Mouse (Mus musculus) myocyte (in vitro differentiated cells): ENCODE results near the gene Tmem213. TPM values are rescaled to one million over a fixed set of nuclear protein-coding genes. Genes with fewer than 3 reads are reported as not detected.

Experiments used
- H3K27me3 ChIP-seq: one replicate; pipeline ENCODE4 v1.6.1; 2011; ENCODE audit not compliant: control insufficient read depth, insufficient read depth, insufficient read length
- H3K36me3 ChIP-seq: one replicate; pipeline ENCODE4 v1.6.1; 2011; ENCODE audit not compliant: control insufficient read depth, insufficient read depth
- H3K4me2 ChIP-seq: one replicate; pipeline ENCODE4 v1.6.1; 2011; ENCODE audit warnings: low read depth, control low read depth
- H3K4me3 ChIP-seq: one replicate; pipeline ENCODE4 v1.5.1; 2011; ENCODE audit warnings: mild to moderate bottlenecking, control low read depth, moderate library complexity
- H3K79me2 ChIP-seq: one replicate; pipeline ENCODE4 v1.6.1; 2011; ENCODE audit not compliant: control insufficient read depth, insufficient read depth
- H3ac ChIP-seq: one replicate; pipeline ENCODE4 v1.6.1; 2011; ENCODE audit not compliant: control insufficient read depth, insufficient read length
- CEBPB ChIP-seq: IDR thresholded peaks from 2 replicates; pipeline ENCODE4 v1.6.1; 2011; ENCODE audit warnings: mild to moderate bottlenecking, moderate library complexity; ENCODE audit not compliant: poor library complexity, insufficient read depth, severe bottlenecking
- E2F4 ChIP-seq: IDR thresholded peaks from one replicate; pipeline ENCODE4 v1.6.1; 2011; ENCODE audit warnings: mild to moderate bottlenecking, control low read depth, moderate library complexity; ENCODE audit not compliant: insufficient read depth
- MAX ChIP-seq: IDR thresholded peaks from one replicate; pipeline ENCODE4 v1.6.1; 2011; ENCODE audit warnings: low read depth, mild to moderate bottlenecking, control low read depth
- MYOD1 ChIP-seq, 3 experiments: IDR thresholded peaks; one replicate each; pipeline ENCODE4 v1.6.1; 2011; ENCODE audit warnings: control low read depth in 2 of 3, low read depth in 2 of 3, mild to moderate bottlenecking in 2 of 3, moderate library complexity in 1 of 3; ENCODE audit not compliant: insufficient read length in 2 of 3, control insufficient read depth in 1 of 3
- MYOG ChIP-seq, 3 experiments: IDR thresholded peaks; one replicate each; pipeline ENCODE4 v1.6.1; 2011; ENCODE audit warnings: control low read depth in 2 of 3, low read depth in 2 of 3, mild to moderate bottlenecking in 2 of 3; ENCODE audit not compliant: insufficient read length in 2 of 3, control insufficient read depth in 1 of 3, insufficient read depth in 1 of 3
- POLR2A ChIP-seq: IDR thresholded peaks from one replicate; pipeline ENCODE4 v1.6.1; 2011; ENCODE audit warnings: low read depth, mild to moderate bottlenecking, control low read depth, moderate library complexity; ENCODE audit not compliant: insufficient read length
- POLR2AphosphoS2 ChIP-seq: IDR thresholded peaks from one replicate; pipeline ENCODE4 v1.6.1; 2011; ENCODE audit warnings: low read depth, control low read depth; ENCODE audit not compliant: insufficient read length
- REST ChIP-seq: IDR thresholded peaks from one replicate; pipeline ENCODE4 v1.6.1; 2011; ENCODE audit warnings: mild to moderate bottlenecking, control low read depth, moderate library complexity; ENCODE audit not compliant: insufficient read depth, insufficient read length
- SRF ChIP-seq: IDR thresholded peaks from one replicate; pipeline ENCODE4 v1.6.1; 2011; ENCODE audit warnings: low read depth; ENCODE audit not compliant: control insufficient read depth, insufficient read length
- TCF12 ChIP-seq: IDR thresholded peaks from one replicate; pipeline ENCODE4 v1.6.1; 2011; ENCODE audit warnings: mild to moderate bottlenecking, control low read depth; ENCODE audit not compliant: poor library complexity, insufficient read depth, severe bottlenecking
- TCF3 ChIP-seq: IDR thresholded peaks from one replicate; pipeline ENCODE4 v1.6.1; 2011; ENCODE audit warnings: low read depth, control low read depth; ENCODE audit not compliant: insufficient read length
- USF1 ChIP-seq: IDR thresholded peaks from one replicate; pipeline ENCODE4 v1.6.1; 2011; ENCODE audit warnings: low read depth, mild to moderate bottlenecking, control low read depth, moderate library complexity
- polyA plus RNA-seq: library from polyadenylated mRNA; unstranded; fragments of >200 nt; fragmentation: generic; extraction: Trizol; gene quantifications from one replicate; pipeline ENCODE4 v1.2.1, GENCODE M21; 2012; ENCODE audit warnings: missing spikeins

Tmem213 gene
- polyA plus RNA-seq, 1 experiment: not detected

GRCm38 (mm10) chr6:38139086-38139485 is 30.0 kb downstream of the Tmem213 start:
- no peak overlapping the region for H3ac ChIP-seq
- H3K27me3 ChIP-seq: no peaks in the 10 kb centered on the region
- H3K4me2 ChIP-seq: no peak overlapping the region
- H3K79me2 ChIP-seq: no peaks in the 10 kb centered on the region
- H3K4me3 ChIP-seq: no peak overlapping the region
- TF ChIP-seq MYOD1 (IDR thresholded peaks at IDR 0.05; ENCODE audit: control insufficient read depth in 1 of 3, insufficient read length in 2 of 3, low read depth in 2 of 3): no peak
- no peak for TF ChIP-seq E2F4
- no peak for TF ChIP-seq TCF12
- no peaks in the 10 kb centered on the region for H3K36me3 ChIP-seq

GRCm38 (mm10) chr6:38140402-38140801 is 31.3 kb downstream of the Tmem213 start:
- Histone ChIP-seq H3K4me3 (no peak overlapping the region), H3ac (no peak overlapping the region), H3K4me2 (no peak overlapping the region), H3K27me3 (no peaks in the 10 kb centered on the region), H3K79me2 (no peaks in the 10 kb centered on the region), H3K36me3 (no peaks in the 10 kb centered on the region)
- TF ChIP-seq MAX (no peak), MYOG (IDR thresholded peaks at IDR 0.05; ENCODE audit: control insufficient read depth in 1 of 3, insufficient read depth in 1 of 3, insufficient read length in 2 of 3, low read depth in 2 of 3) (no peak), TCF3 (no peak), CEBPB (no peak), REST (no peak), MYOD1 (IDR thresholded peaks at IDR 0.05; ENCODE audit: control insufficient read depth in 1 of 3, insufficient read length in 2 of 3, low read depth in 2 of 3) (no peak), POLR2A (no peak), USF1 (no peak), TCF12 (no peak), POLR2AphosphoS2 (no peak)

GRCm38 (mm10) chr6:38144161-38144998 is 35.3 kb downstream of the Tmem213 start:
- H3K79me2 ChIP-seq: no peaks in the 10 kb centered on the region
- H3K4me2 ChIP-seq: peak overlapping the region; percentile 34
- H3K27me3 ChIP-seq: no peaks in the 10 kb centered on the region
- no peak overlapping the region for H3ac ChIP-seq
- TF ChIP-seq MAX: no peak
- no peak for TF ChIP-seq MYOG (IDR thresholded peaks at IDR 0.05; ENCODE audit: control insufficient read depth in 1 of 3, insufficient read depth in 1 of 3, insufficient read length in 2 of 3, low read depth in 2 of 3)
- TF ChIP-seq TCF3: no peak
- no peak for TF ChIP-seq USF1
- TF ChIP-seq SRF: no peak
- no peak for TF ChIP-seq POLR2AphosphoS2
- TF ChIP-seq CEBPB: no peak
- no peak for TF ChIP-seq REST
- TF ChIP-seq E2F4: no peak
- TF ChIP-seq POLR2A: no peak
- no peak for TF ChIP-seq TCF12
- TF ChIP-seq MYOD1 (IDR thresholded peaks at IDR 0.05; ENCODE audit: control insufficient read depth in 1 of 3, insufficient read length in 2 of 3, low read depth in 2 of 3): no peak
- no peaks in the 10 kb centered on the region for H3K36me3 ChIP-seq
- H3K4me3 ChIP-seq: no peak overlapping the region

GRCm38 (mm10) chr6:38145463-38146065 is 36.5 kb downstream of the Tmem213 start:
- Histone ChIP-seq H3K36me3 (no peaks in the 10 kb centered on the region), H3ac (no peak overlapping the region)
- TF ChIP-seq MYOG (IDR thresholded peaks at IDR 0.05; ENCODE audit: control insufficient read depth in 1 of 3, insufficient read depth in 1 of 3, insufficient read length in 2 of 3, low read depth in 2 of 3): no peak
- no peak for TF ChIP-seq POLR2AphosphoS2
- no peak for TF ChIP-seq CEBPB
- TF ChIP-seq USF1: no peak
- TF ChIP-seq TCF12: no peak
- TF ChIP-seq REST: no peak
- TF ChIP-seq SRF: no peak
- no peak for TF ChIP-seq POLR2A
- no peak for TF ChIP-seq TCF3
- TF ChIP-seq E2F4: no peak
- no peak for TF ChIP-seq MAX
- TF ChIP-seq MYOD1 (IDR thresholded peaks at IDR 0.05; ENCODE audit: control insufficient read depth in 1 of 3, insufficient read length in 2 of 3, low read depth in 2 of 3): no peak

GRCm38 (mm10) chr6:38147301-38147700 is 38.2 kb downstream of the Tmem213 start:
- H3K27me3 ChIP-seq: no peaks in the 10 kb centered on the region
- no peak overlapping the region for H3K4me2 ChIP-seq
- no peak overlapping the region for H3K4me3 ChIP-seq
- no peak overlapping the region for H3ac ChIP-seq
- no peak for TF ChIP-seq MYOG (IDR thresholded peaks at IDR 0.05; ENCODE audit: control insufficient read depth in 1 of 3, insufficient read depth in 1 of 3, insufficient read length in 2 of 3, low read depth in 2 of 3)
- no peak for TF ChIP-seq CEBPB
- no peak for TF ChIP-seq POLR2A
- no peak for TF ChIP-seq MYOD1 (IDR thresholded peaks at IDR 0.05; ENCODE audit: control insufficient read depth in 1 of 3, insufficient read length in 2 of 3, low read depth in 2 of 3)
- no peak for TF ChIP-seq TCF12
- no peak for TF ChIP-seq MAX
- TF ChIP-seq TCF3: no peak
- no peak for TF ChIP-seq SRF
- TF ChIP-seq REST: no peak
- no peak for TF ChIP-seq POLR2AphosphoS2
- no peak for TF ChIP-seq USF1
- no peak for TF ChIP-seq E2F4
- H3K79me2 ChIP-seq: no peaks in the 10 kb centered on the region
- no peaks in the 10 kb centered on the region for H3K36me3 ChIP-seq

More at GRCm38 (mm10) chr6:38145463-38146065, 36.5 kb downstream of the Tmem213 start:
- H3K4me3 ChIP-seq: no peak overlapping the region
- no peaks in the 10 kb centered on the region for H3K79me2 ChIP-seq
- H3K27me3 ChIP-seq: no peaks in the 10 kb centered on the region
- H3K4me2 ChIP-seq: no peak overlapping the region
